Mouse (Mus musculus) 3134 (cell line): ENCODE measurements around the gene Hao1.

Experiments used
- DNase-seq: peaks from one replicate; pipeline ENCODE4 v3.0.0-alpha.2; 2011; ENCODE audit warnings: low spot score; ENCODE audit not compliant: insufficient read length; ENCODE audit errors: extremely low read depth

Hao1 gene

DNA sequence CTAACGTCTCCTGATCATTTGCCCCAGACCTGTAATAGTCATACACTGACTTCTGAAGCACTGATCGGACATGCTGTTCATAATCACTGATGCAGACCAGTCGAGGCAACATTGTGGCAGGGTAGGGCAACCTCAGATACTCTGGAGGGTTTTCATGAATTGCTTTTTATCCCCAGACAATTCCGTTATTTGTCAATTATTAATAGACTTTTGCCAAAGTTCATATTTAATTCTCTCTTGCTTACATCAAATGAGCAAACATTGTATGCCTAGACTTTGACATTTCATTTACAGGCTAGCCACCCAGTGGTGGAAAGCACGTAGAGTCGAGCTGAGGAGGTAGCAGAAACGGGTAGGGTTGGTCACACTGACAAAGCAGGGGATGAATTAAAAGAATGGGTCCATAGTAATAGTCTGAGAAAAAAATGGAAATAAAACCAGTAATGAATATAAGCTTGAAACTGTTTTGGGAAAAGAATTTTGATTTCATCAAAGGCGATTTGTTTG lies at the start of gene Hao1:
Gene Hao1, minus strand, starts transcription at position 148 of the 507 bp plus-strand sequence.
- DNase-seq: no peak

- no peak for DNase-seq
Measured at GRCm38 (mm10) chr2:134591081-134591694, 37.0 kb upstream of the Hao1 start.

- no peak for DNase-seq
Measured at GRCm38 (mm10) chr2:134585243-134585642, 31.1 kb upstream of the Hao1 start.

GRCm38 (mm10) chr2:134559422-134559821 lies 5.3 kb upstream of the Hao1 start:
- DNase-seq: no peak

- DNase-seq: no peak
Measured at GRCm38 (mm10) chr2:134552358-134552757, 1.8 kb downstream of the Hao1 start.

GRCm38 (mm10) chr2:134549770-134550169 lies 4.4 kb downstream of the Hao1 start:
- DNase-seq: no peak

DNA sequence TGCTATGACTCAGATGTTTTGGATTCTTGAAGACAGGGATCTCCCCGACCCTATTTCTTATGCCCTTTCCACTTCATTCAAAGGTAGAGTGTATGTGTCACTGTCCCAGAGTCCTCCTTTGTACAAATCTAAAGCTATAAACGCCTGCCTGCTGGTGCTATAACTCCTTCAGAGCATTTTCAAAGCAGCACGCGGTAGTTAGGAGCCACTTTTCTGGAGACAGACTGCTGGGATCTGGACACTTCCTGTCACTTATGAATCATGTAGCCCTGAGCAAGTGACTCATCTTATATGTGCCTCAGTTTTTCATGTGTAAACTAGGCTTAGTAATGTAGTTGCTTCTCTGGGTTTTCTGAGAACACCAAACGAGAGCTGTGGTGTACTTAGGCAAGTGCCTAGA lies 9.1 kb downstream of the Hao1 start:
- DNase-seq: peak; percentile 65

DNA sequence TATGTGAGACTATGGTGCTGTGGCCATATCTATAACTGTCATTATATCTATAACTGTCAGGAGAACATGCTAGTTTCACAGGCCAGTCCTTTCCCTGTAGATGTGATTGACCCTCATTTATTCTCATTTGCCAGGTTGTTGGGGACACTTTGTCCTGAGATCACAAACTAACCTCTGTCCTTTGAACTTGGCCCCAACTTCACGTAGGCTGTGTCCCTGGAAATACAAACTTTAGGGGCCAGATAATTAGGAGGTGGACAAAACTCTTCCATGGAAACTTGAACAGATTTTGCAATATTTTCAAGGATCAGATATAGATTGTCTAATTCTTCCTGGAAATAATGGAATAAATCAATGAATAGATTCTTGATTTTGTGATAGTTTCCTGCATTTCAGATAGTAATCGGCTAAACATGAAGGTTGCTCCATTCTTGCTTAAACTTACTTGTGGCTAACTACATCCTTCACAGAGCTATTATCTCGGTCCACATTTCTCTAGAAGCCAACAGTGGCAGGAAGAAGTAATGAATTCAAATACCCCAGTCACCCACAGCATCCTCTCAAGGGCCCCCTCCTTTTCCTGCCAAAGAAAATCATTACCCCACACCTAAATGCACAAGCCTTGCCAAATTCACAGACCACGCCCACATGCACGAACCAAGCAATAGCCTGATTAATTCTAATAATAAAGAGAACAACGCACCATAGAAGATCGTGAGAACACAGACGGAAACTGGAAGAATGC lies 9.7 kb downstream of the Hao1 start:
- no peak for DNase-seq

DNA sequence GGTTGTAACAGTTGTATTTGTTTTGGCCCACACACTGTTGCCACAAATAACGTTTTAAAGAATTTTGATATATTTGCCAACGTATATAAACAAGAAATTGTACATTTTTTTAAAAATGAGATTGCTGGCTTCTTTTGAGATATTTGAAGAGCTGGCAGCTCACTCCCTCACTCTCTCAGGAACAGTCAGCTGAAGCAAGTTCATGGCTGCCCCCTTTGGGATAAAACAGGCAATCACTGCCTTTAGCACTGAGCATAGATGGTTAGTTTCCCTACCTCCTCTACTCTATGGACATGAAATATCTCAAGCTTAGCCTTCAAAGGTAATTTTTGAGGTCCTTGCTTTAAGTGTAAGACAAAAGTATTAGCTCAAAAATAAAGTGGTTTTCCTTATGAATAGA lies 10.7 kb downstream of the Hao1 start:
- peak; percentile 14 for DNase-seq

- DNase-seq: no peak
Measured at GRCm38 (mm10) chr2:134541019-134541418, 13.1 kb downstream of the Hao1 start.

- DNase-seq: peak; percentile 32
Measured at GRCm38 (mm10) chr2:134538451-134538850, 15.7 kb downstream of the Hao1 start.

DNA sequence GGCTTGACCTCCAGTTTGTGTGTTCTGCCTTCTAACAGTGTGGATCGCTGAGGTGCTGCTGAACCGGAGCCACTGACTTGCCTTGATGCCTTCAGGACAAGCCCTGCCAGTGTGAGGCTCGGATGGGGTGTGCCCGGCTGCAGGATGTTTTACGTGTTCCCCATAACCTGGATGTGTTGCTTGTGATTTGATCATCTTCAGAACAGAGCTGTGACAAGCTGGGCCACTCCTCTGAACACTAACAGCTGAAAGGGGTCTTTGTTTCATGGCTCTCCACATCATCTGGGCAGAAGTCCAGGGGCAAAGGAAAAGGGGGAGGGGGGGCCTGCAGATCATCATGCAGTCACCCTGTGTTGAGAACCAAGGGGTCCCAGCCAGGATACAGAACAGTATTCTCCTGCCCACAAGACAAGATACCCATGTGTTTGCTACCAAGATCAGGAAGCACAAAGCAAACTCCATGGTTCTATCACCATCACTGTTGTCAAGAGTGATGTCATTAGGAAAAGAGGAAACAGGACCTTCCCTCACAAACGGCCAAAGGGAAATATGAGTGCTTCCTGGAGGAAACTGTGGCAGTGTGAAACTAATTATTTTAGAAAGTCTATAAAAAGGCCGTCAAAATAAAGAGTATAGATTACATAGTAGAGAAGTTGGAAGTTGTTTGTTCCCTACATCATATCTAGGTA lies 25.9 kb downstream of the Hao1 start:
- no peak for DNase-seq

DNA sequence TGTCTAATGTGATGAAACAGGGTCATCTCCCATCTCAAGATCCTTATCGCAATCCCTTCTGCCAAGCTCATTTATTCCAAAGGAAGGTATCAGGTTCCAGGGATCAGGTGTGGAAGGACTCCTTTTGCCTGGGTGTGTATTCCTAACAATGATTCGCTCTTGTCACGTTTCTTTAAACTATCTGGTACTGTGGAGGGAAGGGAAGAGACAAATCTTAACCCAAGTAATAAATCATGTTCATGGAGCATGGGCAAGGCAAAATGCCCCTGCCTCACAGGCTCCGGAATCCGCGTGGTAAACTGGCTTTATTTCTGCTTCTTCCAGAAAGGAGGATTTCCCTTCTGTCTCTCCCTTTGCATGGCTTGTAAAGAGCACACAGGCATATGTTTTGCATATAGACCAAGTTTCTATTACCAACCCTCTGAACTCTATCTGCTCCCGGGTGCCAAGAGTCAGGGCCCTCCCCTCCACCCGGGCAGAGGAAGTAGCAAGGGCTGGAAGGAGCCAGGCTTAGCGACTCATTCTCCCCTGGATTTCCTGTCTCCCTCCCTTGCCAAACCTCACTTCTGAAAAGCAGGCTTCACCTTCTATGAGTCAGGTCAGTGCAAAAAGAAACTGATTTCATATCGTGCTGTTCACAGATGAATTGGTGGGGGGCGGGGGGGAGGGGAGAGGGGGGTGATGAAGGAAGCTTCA lies 26.6 kb downstream of the Hao1 start:
- DNase-seq: peak; percentile 50

DNA sequence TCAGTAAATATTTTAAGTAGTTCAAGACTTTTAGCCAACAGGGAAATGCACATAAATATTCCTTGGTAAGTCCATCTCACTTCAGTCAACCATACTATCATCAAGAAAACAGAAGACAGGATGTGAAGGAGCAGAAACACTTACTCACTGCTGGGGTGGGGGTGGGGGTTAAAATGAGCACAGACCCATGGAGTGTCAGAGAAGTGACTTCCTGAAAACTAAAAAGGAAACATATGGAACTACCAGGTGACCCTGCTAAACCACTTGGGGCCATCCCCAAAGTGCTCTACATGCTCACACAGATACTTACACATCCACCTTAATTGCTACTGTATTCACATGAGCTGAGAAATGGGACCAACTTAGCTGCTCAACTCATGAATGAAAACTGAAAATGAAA lies 36.1 kb downstream of the Hao1 start:
- no peak for DNase-seq

DNA sequence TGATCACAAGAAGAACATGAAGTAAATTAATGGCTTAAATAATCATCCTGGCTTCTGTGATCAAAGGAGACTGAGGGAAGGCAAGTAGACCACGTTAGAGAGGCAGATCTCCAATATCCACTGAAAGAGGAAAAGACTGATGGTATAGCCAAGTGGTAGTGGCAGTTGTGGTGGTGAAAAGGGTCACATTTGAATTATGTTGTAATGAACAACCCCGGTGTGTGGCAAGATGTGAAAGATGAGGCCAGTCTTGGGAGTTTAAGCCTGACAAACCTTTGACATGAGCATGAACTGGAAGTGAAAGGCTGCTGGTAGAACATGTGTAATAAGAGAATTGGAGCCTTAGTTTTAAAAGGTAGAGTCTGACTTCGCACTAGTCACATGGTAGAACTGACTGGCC lies 54.4 kb downstream of the Hao1 start:
- no peak for DNase-seq

DNA sequence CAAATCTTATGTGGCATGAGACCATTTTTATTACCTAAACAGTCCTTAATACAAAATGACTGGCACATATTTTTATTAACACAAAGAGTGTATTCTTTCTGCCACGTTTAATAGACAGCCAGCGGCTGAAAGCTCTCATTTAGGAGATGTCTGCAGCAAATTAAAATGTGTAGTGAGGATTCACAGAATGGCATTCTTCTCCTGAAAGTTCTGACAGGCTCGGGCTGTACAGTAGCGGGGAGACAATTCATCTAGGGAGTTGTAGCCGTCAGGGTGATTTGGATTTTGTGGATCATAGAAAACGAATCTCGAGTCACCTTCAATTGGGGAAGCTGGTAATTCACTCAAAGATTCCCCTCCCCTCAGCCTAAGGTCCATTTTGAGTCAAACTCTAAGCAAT lies 55.7 kb downstream of the Hao1 start:
- no peak for DNase-seq

- no peak for DNase-seq
Measured at GRCm38 (mm10) chr2:134488671-134489070, 65.5 kb downstream of the Hao1 start.

GRCm38 (mm10) chr2:134486055-134486834 lies 67.9 kb downstream of the Hao1 start:
- DNase-seq: no peak

DNA sequence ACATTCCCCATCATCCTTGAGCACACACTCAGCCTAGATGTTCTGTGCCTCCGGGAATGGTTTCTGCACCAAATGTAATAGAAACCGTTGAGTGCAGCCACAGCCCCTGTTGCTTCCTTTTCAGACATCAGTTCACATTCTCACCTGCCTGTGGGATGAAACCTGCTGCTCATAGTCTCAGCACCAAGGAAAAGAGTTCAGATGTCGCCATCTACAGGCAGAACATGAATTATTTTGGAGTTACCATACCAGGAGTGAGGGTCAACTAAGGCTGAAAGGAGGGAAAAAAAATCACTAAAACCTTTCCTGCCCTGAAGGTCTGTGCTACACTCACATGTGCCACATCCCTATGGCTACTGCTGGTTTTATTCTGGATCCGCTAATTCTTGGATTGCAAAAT lies 71.5 kb downstream of the Hao1 start:
- peak; percentile 7 for DNase-seq

DNA sequence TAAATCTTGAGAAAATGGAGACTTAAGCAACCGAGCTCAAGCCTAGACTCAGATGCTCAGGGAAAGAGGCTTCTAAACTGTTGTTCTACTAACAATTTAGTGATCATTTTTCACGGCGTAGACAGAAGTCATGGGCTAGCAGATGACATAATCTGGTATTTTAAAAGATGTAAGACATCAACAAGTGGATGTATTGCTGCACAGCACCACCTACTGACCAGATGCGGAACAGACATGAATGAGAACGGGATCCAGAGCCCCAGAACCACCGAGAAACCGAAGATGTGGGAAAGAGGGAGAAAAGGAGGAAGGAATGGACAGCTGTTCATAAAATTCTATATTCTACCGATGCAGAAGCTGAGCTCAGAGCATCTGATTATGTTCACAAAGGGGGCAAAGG lies 72.4 kb downstream of the Hao1 start:
- peak; percentile 16 for DNase-seq
